Mouse (Mus musculus): ENCODE data around the gene Terb2. TPM values are rescaled to one million over a fixed set of nuclear protein-coding genes. Genes with fewer than 3 reads are reported as not detected.

Terb2 gene
- total RNA-seq (2023), result not detected

GRCm38 (mm10) chr2:122186106-122186505, at the start of gene Terb2, which contains the start of gene Patl2:
TSS of gene Terb2 (plus strand) at chr2:122186272.
TSS of gene Patl2 (minus strand) at chr2:122186189.

GRCm38 (mm10) chr2:122147508-122148241, 38.4 kb upstream of the Terb2 start, which contains the start of gene B2m:
TSS of gene B2m (plus strand) at chr2:122147686.

GRCm38 (mm10) chr2:122160680-122161079, 25.4 kb upstream of the Terb2 start, which contains the start of gene Trim69:
TSS of gene Trim69 (plus strand) at chr2:122160700.

GRCm38 (mm10) chr2:122234611-122235288, 48.7 kb downstream of the Terb2 start, which contains the start of gene Sord:
TSS of gene Sord (plus strand) at chr2:122234749.

Other genes with a start within 250 kb of the Terb2 start
- 10 to 100 TPM; 27.4 to 28.5 TPM for gene Ctdspl2, start 230.3 kb upstream of the Terb2 start, total RNA-seq (2023)
- under 1 TPM in 1 of 2 experiments, not detected in 1; 0.20 TPM for gene Mageb3, start 230.2 kb upstream of the Terb2 start, total RNA-seq (2023)
- 10 to 100 TPM; 18.4 to 20.3 TPM for gene Eif3j1, start 157.7 kb upstream of the Terb2 start, total RNA-seq (2023)
- gene Spg11, start 67.9 kb upstream of the Terb2 start, total RNA-seq (2023), result 10 to 100 TPM; 22.7 to 24.5 TPM
- 1,000 to 10,000 TPM; 1,165 to 1,269 TPM for gene B2m, start 38.6 kb upstream of the Terb2 start, total RNA-seq (2023)
- gene Trim69, start 25.6 kb upstream of the Terb2 start, total RNA-seq (2023), result under 1 TPM in 1 of 2 experiments, not detected in 1; 0.26 TPM
- gene Patl2, start 83 bp upstream of the Terb2 start, total RNA-seq (2023), result not detected
- gene Sord, start 48.5 kb downstream of the Terb2 start, total RNA-seq (2023), result 10 to 100 TPM; 19.2 to 20.6 TPM
- gene Duox2, start 112.2 kb downstream of the Terb2 start, total RNA-seq (2023), result not detected
- not detected for gene Duoxa2, start 112.6 kb downstream of the Terb2 start, total RNA-seq (2023)
- gene Duoxa1, start 127.5 kb downstream of the Terb2 start, total RNA-seq (2023), result not detected
- not detected for gene Duox1, start 129.4 kb downstream of the Terb2 start, total RNA-seq (2023)
- gene Shf, start 182.9 kb downstream of the Terb2 start, total RNA-seq (2023), result 1 to 10 TPM; 2.8 to 3.4 TPM
- gene Slc28a2, start 240.2 kb downstream of the Terb2 start, total RNA-seq (2023), result 10 to 100 TPM; 40.3 to 44.5 TPM